Mouse (Mus musculus) T-cell, adult 2 months (primary cell): ENCODE measurements around the gene Pnmal2.

Source experiments
- DNase-seq: peaks from one replicate; pipeline ENCODE4 v3.0.0; 2022; ENCODE audit warnings: low spot score

Gene Pnmal2

DNA sequence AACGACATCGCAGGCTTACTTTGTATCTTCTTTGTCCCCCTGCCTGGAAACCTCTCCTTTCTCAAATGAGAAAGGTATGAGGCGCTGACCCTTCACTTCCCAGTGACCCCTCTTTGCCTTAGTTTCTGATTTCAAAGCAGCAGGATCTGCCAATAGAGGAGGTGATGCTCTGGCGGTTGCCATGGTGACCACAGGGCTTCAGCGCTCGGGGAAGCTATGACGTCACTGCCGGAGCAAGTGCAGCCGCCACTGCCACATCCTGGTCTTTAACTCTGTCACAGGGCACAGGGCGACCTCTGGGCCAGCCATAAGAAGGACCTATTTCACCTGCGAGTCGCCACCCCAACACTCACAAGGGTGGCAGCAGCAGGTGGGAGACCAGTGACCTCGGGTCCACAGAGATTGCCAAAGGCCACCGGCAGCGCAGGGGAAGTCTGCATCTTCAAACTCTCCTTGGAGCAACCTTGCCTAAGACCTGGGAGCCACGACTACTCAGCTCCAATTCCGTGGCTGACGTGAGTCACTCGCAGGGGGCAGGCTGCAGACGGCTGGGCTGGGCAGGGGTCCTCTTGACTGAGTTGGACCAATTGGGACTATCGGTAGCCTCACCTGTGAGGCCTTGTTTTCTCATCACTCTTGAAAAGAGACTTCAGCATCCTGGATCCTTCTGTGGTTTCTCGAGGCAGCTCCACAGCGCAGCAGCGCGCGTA, 38.5 kb downstream of the Pnmal2 start, which contains the start of gene Gm42372:
Gene Gm42372 (plus strand): TSS at position 228 of the 710 bp plus-strand sequence.
- DNase-seq: peak; percentile 87

DNA sequence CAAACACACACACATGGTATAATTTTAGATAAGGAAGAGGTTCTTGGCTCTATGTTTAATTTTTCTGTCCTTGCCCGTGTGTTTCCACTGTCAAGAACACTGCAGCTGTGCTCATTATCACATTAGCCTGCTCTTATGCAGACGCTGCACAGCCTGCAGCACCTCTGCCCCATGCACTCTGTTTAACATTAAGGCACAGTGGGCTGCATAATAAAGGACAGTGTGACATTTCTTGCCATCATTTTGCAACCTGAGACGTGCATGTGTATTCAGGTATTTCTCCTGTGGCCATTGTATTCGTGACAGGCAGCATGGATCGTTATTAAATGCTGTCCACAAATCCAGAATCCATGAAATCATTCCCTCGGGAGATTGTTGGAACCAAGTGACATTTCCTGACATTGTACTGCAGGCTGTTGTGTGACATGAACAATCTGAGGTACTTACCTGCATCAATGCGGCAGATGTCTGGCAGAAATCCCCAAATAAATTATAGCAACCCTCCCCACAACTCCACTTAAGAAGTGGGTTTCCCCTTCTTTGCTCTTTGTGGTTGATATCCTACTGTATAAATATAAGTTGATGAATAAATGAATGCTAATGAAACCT, 43.2 kb downstream of the Pnmal2 start:
- DNase-seq: no peak

GRCm38 (mm10) chr7:16988405-16988804, 43.9 kb downstream of the Pnmal2 start:
- DNase-seq: no peak

DNA sequence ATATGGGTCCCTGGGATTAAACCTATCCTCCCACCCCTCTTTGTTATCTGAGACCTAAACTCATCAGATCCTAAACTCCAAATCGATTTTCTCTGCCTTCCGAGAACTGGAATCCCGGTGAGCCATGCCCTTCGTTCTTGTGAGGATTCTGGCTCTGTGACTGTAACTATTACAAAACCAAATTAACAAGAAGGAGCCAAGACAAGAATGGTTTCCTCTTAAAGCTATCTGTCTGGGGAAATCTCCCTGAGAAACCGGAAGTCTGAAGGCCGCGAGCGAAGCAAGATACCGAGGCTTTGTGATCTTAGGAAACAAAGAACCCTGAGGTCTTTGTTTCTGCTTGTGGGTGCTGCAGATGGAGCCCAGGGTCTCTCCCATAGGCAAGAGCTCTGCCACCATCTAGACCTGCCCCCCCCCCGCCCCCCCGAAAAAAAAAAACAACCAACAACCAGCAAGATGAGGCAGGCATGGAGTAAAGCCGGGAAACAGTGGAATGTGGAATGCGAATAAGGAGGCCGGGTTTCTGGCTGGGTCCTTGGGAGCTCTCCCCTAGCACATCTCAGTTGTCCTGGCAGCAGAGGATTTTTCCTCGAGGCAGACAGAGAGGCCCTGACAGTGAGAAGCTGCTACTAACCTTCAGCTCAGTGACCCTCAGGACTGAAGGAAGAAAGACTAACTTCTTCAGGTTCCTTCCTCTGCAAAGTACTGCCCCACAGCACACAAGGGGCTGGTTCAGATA, 45.7 kb downstream of the Pnmal2 start:
- DNase-seq: peak; percentile 36

GRCm38 (mm10) chr7:16991681-16992450, 47.4 kb downstream of the Pnmal2 start:
- no peak for DNase-seq

- no peak for DNase-seq
Measured at GRCm38 (mm10) chr7:16992451-16992807, 47.9 kb downstream of the Pnmal2 start, which contains the start of gene Ccdc8. Ccdc8 (plus strand) TSS chr7:16992708.

- no peak for DNase-seq
Measured at GRCm38 (mm10) chr7:16993651-16994399, 49.3 kb downstream of the Pnmal2 start.

- no peak for DNase-seq
Measured at GRCm38 (mm10) chr7:16994400-16994799, 49.9 kb downstream of the Pnmal2 start.

GRCm38 (mm10) chr7:16995345-16995744, 50.9 kb downstream of the Pnmal2 start:
- no peak for DNase-seq
